In genomic region chr9:37488041-37488440, GRCm38 (mm10) we compare ENCODE assay signal across 8 mouse cellular contexts. TPM values are rescaled to one million over a fixed set of nuclear protein-coding genes. Genes with fewer than 3 reads are reported as not detected.
A peak's percentile ranks its signal among the peaks of the same experiment; 100 is the strongest.
DNase-seq lines count a peak whose midpoint lies in the region; ATAC-seq and TF ChIP-seq lines count a peak whose summit lies in the region.
"Had no signal": no experiment of that assay in that cellular context is flagged by ENCODE, and none has a peak within 500 bp of the region (broad histone marks: within the 10 kb centered on the region; RNA-seq: fewer than 3 reads in every experiment).

No protein-coding gene starts in this region.

- H3K27me3 ChIP-seq in megakaryocyte, embryonic 14.5 days (replicated peaks), result no peaks in the 10 kb centered on the region
- H3K27me3 ChIP-seq in forebrain, embryonic 13.5 days, result no peaks in the 10 kb centered on the region
- H3K27me3 ChIP-seq in limb, embryonic 13.5 days, result no peaks in the 10 kb centered on the region
- no peaks in the 10 kb centered on the region for H3K27me3 ChIP-seq in stomach, postnatal 0 days (ENCODE audit: control insufficient read depth, insufficient read depth, low read length)

- no peak for TF ChIP-seq CTCF in stomach, postnatal 0 days (IDR thresholded peaks at IDR 0.05; ENCODE audit: low read depth)

- TF ChIP-seq EP300 in stomach, postnatal 0 days (optimal IDR thresholded peaks at IDR 0.05), result no peak

- peak overlapping the region; percentile 94 for H3K4me2 ChIP-seq in forebrain, embryonic 13.5 days
- H3K4me2 ChIP-seq in limb, embryonic 13.5 days (replicated peaks), result peak overlapping the region; percentile 83
- H3K4me2 ChIP-seq in stomach, postnatal 0 days (replicated peaks; ENCODE audit: low read depth), result peak overlapping the region; percentile 92

- H3K9ac ChIP-seq in forebrain, embryonic 13.5 days, result peak overlapping the region; percentile 96; the same call in 1 of the 2 replicates
- H3K9ac ChIP-seq in limb, embryonic 13.5 days, result peak overlapping the region; percentile 94
- no peak overlapping the region for H3K9ac ChIP-seq in stomach, postnatal 0 days (ENCODE audit: low read length)

- H3K9me3 ChIP-seq in megakaryocyte, embryonic 14.5 days, result no peaks in the 10 kb centered on the region
- H3K9me3 ChIP-seq in forebrain, embryonic 13.5 days (replicated peaks), result no peaks in the 10 kb centered on the region
- no peaks in the 10 kb centered on the region for H3K9me3 ChIP-seq in limb, embryonic 13.5 days
- H3K9me3 ChIP-seq in stomach, postnatal 0 days (ENCODE audit: control insufficient read depth, low read length), result no peaks in the 10 kb centered on the region

- H3K4me3 ChIP-seq in megakaryocyte, embryonic 14.5 days (replicated peaks), result peak overlapping the region; percentile 96
- H3K4me3 ChIP-seq in forebrain, embryonic 13.5 days, result peak overlapping the region; percentile 97
- H3K4me3 ChIP-seq in limb, embryonic 13.5 days, result peak overlapping the region; percentile 96
- H3K4me3 ChIP-seq in stomach, postnatal 0 days (ENCODE audit: low read depth, low read length), result peak overlapping the region; percentile 100

- H3K4me1 ChIP-seq in megakaryocyte, embryonic 14.5 days, result peaks cover 15% of the 10 kb centered on the region
- H3K4me1 ChIP-seq in forebrain, embryonic 13.5 days, result peaks cover 27% of the 10 kb centered on the region
- H3K4me1 ChIP-seq in limb, embryonic 13.5 days, result peaks cover 20% of the 10 kb centered on the region
- no peaks in the 10 kb centered on the region for H3K4me1 ChIP-seq in stomach, postnatal 0 days (replicated peaks; ENCODE audit: control insufficient read depth, insufficient read depth)

- DNase-seq in stomach, postnatal 0 days (ENCODE audit: low spot score), result no peak
- DNase-seq in urinary bladder, postnatal 25 days (ENCODE audit: low spot score), result no peak
- DNase-seq: cerebellum, adult 11-12 months had no signal

- ATAC-seq in megakaryocyte, adult 5-6 weeks (ENCODE audit: poor library complexity, severe bottlenecking), result no peak
- no peak for ATAC-seq in forebrain, embryonic 13.5 days
- no peak for ATAC-seq in limb, embryonic 13.5 days (ENCODE audit: low FRiP score, low read depth)
- no peak for ATAC-seq in stomach, postnatal 0 days (ENCODE audit: low FRiP score, low TSS enrichment)
- no peak for ATAC-seq in frontal cortex, adult (ENCODE audit: low TSS enrichment)

- WGBS in forebrain, embryonic 13.5 days, result 33% methylated on average over 4 of the region's 4 CpGs
- WGBS in limb, embryonic 13.5 days, result 41% methylated on average over 4 of the region's 4 CpGs
- 31% methylated on average over 4 of the region's 4 CpGs for WGBS in stomach, postnatal 0 days

- peaks cover 4% of the 10 kb centered on the region for H3K36me3 ChIP-seq in megakaryocyte, embryonic 14.5 days (replicated peaks; ENCODE audit: low read length)
- H3K36me3 ChIP-seq in forebrain, embryonic 13.5 days (ENCODE audit: poor library complexity, severe bottlenecking), result no peaks in the 10 kb centered on the region
- H3K36me3 ChIP-seq in limb, embryonic 13.5 days, result peaks cover 3% of the 10 kb centered on the region; the same call in 1 of the 2 replicates
- H3K36me3 ChIP-seq in stomach, postnatal 0 days (ENCODE audit: control insufficient read depth, insufficient read depth, low read length), result no peaks in the 10 kb centered on the region

- peak overlapping the region; percentile 98 for H3K27ac ChIP-seq in forebrain, embryonic 13.5 days
- peak overlapping the region; percentile 99 for H3K27ac ChIP-seq in limb, embryonic 13.5 days
- peak overlapping the region; percentile 100 for H3K27ac ChIP-seq in stomach, postnatal 0 days (replicated peaks)

RNA-seq across cellular contexts. Expression of gene Msantd2, which starts 1.1 kb away (rescaled TPM):
- 1.5 and 3.5 TPM in 2 replicates for polyA plus RNA-seq in megakaryocyte, embryonic 14.5 days (2012; ENCODE audit: insufficient read depth, low replicate concordance)
- total RNA-seq in megakaryocyte, adult 5-6 weeks (2015), result 15.1 and 18.4 TPM in 2 replicates
- total RNA-seq in megakaryocyte, adult 5-6 weeks (2017), result 24.4 and 26.4 TPM in 2 replicates
- polyA plus RNA-seq in forebrain, embryonic 13.5 days (2015; fragmentation: Nextera tagmentation; extraction: Ambion mirVana), result 32.3 and 38.1 TPM in 2 replicates
- polyA plus RNA-seq in limb, embryonic 13.5 days (2015; fragmentation: Nextera tagmentation; extraction: Ambion mirVana), result 30.1 and 33.2 TPM in 2 replicates
- polyA plus RNA-seq in stomach, postnatal 0 days (2015; fragmentation: Nextera tagmentation; extraction: Ambion mirVana), result 7.5 TPM in 2 replicates

RNA-seq across cellular contexts. Expression of gene Esam, which starts 39.8 kb away (rescaled TPM):
- 10.7 and 14.5 TPM in 2 replicates for polyA plus RNA-seq in megakaryocyte, embryonic 14.5 days (2012; ENCODE audit: insufficient read depth, low replicate concordance)
- total RNA-seq in megakaryocyte, adult 5-6 weeks (2015), result 0.27 and 0.36 TPM in 2 replicates
- not detected in 2 replicates for total RNA-seq in megakaryocyte, adult 5-6 weeks (2017)
- 29.7 and 31.5 TPM in 2 replicates for polyA plus RNA-seq in forebrain, embryonic 13.5 days (2015; fragmentation: Nextera tagmentation; extraction: Ambion mirVana)
- 39.3 and 39.5 TPM in 2 replicates for polyA plus RNA-seq in limb, embryonic 13.5 days (2015; fragmentation: Nextera tagmentation; extraction: Ambion mirVana)
- polyA plus RNA-seq in stomach, postnatal 0 days (2015; fragmentation: Nextera tagmentation; extraction: Ambion mirVana), result 28.2 and 30.5 TPM in 2 replicates

RNA-seq across cellular contexts. Expression of gene Vsig2, which starts 51.0 kb away (rescaled TPM):
- polyA plus RNA-seq in megakaryocyte, embryonic 14.5 days (2012; ENCODE audit: insufficient read depth, low replicate concordance), result not detected in 2 replicates
- total RNA-seq in megakaryocyte, adult 5-6 weeks (2015), result not detected in 2 replicates
- total RNA-seq in megakaryocyte, adult 5-6 weeks (2017), result not detected in 2 replicates
- polyA plus RNA-seq in forebrain, embryonic 13.5 days (2015; fragmentation: Nextera tagmentation; extraction: Ambion mirVana), result 0.26 and 0.42 TPM in 2 replicates
- 0.57 and 1.1 TPM in 2 replicates for polyA plus RNA-seq in limb, embryonic 13.5 days (2015; fragmentation: Nextera tagmentation; extraction: Ambion mirVana)
- 350 and 369 TPM in 2 replicates for polyA plus RNA-seq in stomach, postnatal 0 days (2015; fragmentation: Nextera tagmentation; extraction: Ambion mirVana)

RNA-seq across cellular contexts. Expression of gene Robo3, which starts 55.0 kb away (rescaled TPM):
- polyA plus RNA-seq in megakaryocyte, embryonic 14.5 days (2012; ENCODE audit: insufficient read depth, low replicate concordance), result 433 and 1,147 TPM in 2 replicates
- not detected in 2 replicates for total RNA-seq in megakaryocyte, adult 5-6 weeks (2015)
- 0.20 TPM in 1 of 2 replicates, not detected in the other for total RNA-seq in megakaryocyte, adult 5-6 weeks (2017)
- polyA plus RNA-seq in forebrain, embryonic 13.5 days (2015; fragmentation: Nextera tagmentation; extraction: Ambion mirVana), result 7.1 and 9.3 TPM in 2 replicates
- polyA plus RNA-seq in limb, embryonic 13.5 days (2015; fragmentation: Nextera tagmentation; extraction: Ambion mirVana), result 0.05 and 0.10 TPM in 2 replicates
- 0.02 and 0.11 TPM in 2 replicates for polyA plus RNA-seq in stomach, postnatal 0 days (2015; fragmentation: Nextera tagmentation; extraction: Ambion mirVana)

Comparison
In these comparisons a context has a peak if more than half of its experiments do, and no peak if none do; other contexts are left out.
1. RNA of gene Vsig2, which starts 51.0 kb away (polyA plus RNA-seq): 350 to 369 TPM in stomach, postnatal 0 days; 0.57 to 1.1 TPM in limb, embryonic 13.5 days, 0.26 to 0.42 TPM in forebrain, embryonic 13.5 days and not detected in megakaryocyte, embryonic 14.5 days; every median in the first group is over 100 times any median in the second.
2. Peak in every context shown above with its lines, with median percentiles within 50 percentile points of each other: H3K4me3 ChIP-seq, H3K27ac ChIP-seq and H3K4me2 ChIP-seq.